Mouse (Mus musculus): ENCODE measurements around the gene Tefm. TPM values are rescaled to one million over a fixed set of nuclear protein-coding genes. Genes with fewer than 3 reads are reported as not detected.

The Tefm gene
- polyA plus RNA-seq, 1 experiment = not detected

- H3K27ac ChIP-seq (ENCODE audit: insufficient read depth, low read depth, low read length) = no peak overlapping the region
- no peaks in the 10 kb centered on the region for H3K4me1 ChIP-seq (ENCODE audit: control insufficient read depth, insufficient read depth, low read length)
Measured at GRCm38 (mm10) chr11:80163362-80164116, 21.6 kb upstream of the Tefm start.

GRCm38 (mm10) chr11:80161041-80161440 is 19.1 kb upstream of the Tefm start:
- no peaks in the 10 kb centered on the region for H3K4me1 ChIP-seq (ENCODE audit: control insufficient read depth, insufficient read depth, low read length)
- H3K27ac ChIP-seq (ENCODE audit: insufficient read depth, low read depth, low read length) = no peak overlapping the region
- WGBS = 92% methylated on average over 4 of the region's 4 CpGs
- no peak overlapping the region for H3K4me3 ChIP-seq (ENCODE audit: insufficient read depth, low read depth, low read length)
- TF ChIP-seq CTCF (IDR thresholded peaks at IDR 0.05; ENCODE audit: insufficient read depth, low read depth, low read length) (no peak), POLR2A (IDR thresholded peaks at IDR 0.05; ENCODE audit: insufficient read depth, low read depth, low read length) (no peak)

More at GRCm38 (mm10) chr11:80163362-80164116, 21.6 kb upstream of the Tefm start:
- no peak overlapping the region for H3K4me3 ChIP-seq (ENCODE audit: insufficient read depth, low read depth, low read length)
- no peak for TF ChIP-seq CTCF (IDR thresholded peaks at IDR 0.05; ENCODE audit: insufficient read depth, low read depth, low read length)
- no peak for TF ChIP-seq POLR2A (IDR thresholded peaks at IDR 0.05; ENCODE audit: insufficient read depth, low read depth, low read length)
- WGBS = 74% methylated on average over 7 of the region's 7 CpGs

DNA sequence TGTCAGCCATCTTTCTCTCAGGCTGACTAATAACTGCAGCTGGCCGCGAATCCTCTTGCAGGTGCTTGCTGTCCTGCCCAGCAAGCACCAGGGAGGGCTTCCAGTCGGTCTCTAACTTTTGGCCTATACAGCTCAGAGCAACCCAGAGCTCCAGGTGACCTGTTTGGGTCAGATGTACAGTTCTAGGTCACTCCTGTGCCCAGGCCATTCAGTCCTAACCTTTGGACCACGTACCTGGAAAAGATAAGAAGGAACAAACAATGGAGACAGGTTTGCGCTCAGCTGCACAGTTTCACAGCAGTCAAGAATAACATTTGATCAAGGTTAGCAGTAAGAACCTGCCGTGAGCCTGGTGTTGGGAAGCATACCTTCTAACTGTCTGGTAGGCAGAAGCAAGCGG is 17.0 kb upstream of the Tefm start:
- Histone ChIP-seq H3K27ac (ENCODE audit: insufficient read depth, low read depth, low read length) (no peak overlapping the region), H3K4me3 (ENCODE audit: insufficient read depth, low read depth, low read length) (no peak overlapping the region), H3K4me1 (ENCODE audit: control insufficient read depth, insufficient read depth, low read length) (peaks cover 5% of the 10 kb centered on the region; the same call in 1 of the 2 replicates)
- TF ChIP-seq POLR2A (IDR thresholded peaks at IDR 0.05; ENCODE audit: insufficient read depth, low read depth, low read length) (no peak), CTCF (IDR thresholded peaks at IDR 0.05; ENCODE audit: insufficient read depth, low read depth, low read length) (no peak)
- 86% methylated on average over 7 of the region's 7 CpGs for WGBS

DNA sequence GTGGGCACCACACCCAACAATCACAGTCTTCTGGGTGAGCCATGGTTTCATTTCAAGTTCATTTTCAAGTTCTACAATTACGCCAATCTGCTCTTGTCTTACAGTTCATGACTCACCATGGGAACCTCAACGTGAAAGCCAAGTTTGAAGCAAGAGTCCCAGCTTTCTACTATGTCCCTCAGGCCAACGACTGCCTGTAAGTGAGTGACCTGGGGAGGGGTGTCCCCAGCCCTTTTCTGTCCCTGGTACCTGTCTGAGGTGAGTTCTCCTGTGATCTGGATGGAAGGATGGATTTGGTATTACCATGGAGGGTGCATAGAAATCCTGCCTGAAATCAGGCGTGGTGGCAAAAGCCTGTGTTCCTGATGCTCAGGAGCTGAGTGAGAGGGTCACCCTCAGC is 14.9 kb upstream of the Tefm start:
- H3K4me3 ChIP-seq (ENCODE audit: insufficient read depth, low read depth, low read length) = no peak overlapping the region
- no peak overlapping the region for H3K27ac ChIP-seq (ENCODE audit: insufficient read depth, low read depth, low read length)
- H3K4me1 ChIP-seq (ENCODE audit: control insufficient read depth, insufficient read depth, low read length) = peaks cover 8% of the 10 kb centered on the region; the same call in 1 of the 2 replicates
- TF ChIP-seq POLR2A (IDR thresholded peaks at IDR 0.05; ENCODE audit: insufficient read depth, low read depth, low read length) = no peak
- TF ChIP-seq CTCF (IDR thresholded peaks at IDR 0.05; ENCODE audit: insufficient read depth, low read depth, low read length) = no peak
- WGBS = 82% methylated on average over 4 of the region's 4 CpGs

- H3K4me3 ChIP-seq (ENCODE audit: insufficient read depth, low read depth, low read length) = no peak overlapping the region
- H3K27ac ChIP-seq (ENCODE audit: insufficient read depth, low read depth, low read length) = no peak overlapping the region
- peaks cover 8% of the 10 kb centered on the region; the same call in 1 of the 2 replicates for H3K4me1 ChIP-seq (ENCODE audit: control insufficient read depth, insufficient read depth, low read length)
- 93% methylated on average over 4 of the region's 4 CpGs for WGBS
- no peak for TF ChIP-seq CTCF (IDR thresholded peaks at IDR 0.05; ENCODE audit: insufficient read depth, low read depth, low read length)
- TF ChIP-seq POLR2A (IDR thresholded peaks at IDR 0.05; ENCODE audit: insufficient read depth, low read depth, low read length) = no peak
Measured at GRCm38 (mm10) chr11:80155961-80156360, 14.0 kb upstream of the Tefm start.

GRCm38 (mm10) chr11:80155541-80155940 is 13.6 kb upstream of the Tefm start:
- Histone ChIP-seq H3K4me1 (ENCODE audit: control insufficient read depth, insufficient read depth, low read length) (peaks cover 8% of the 10 kb centered on the region; the same call in 1 of the 2 replicates), H3K27ac (ENCODE audit: insufficient read depth, low read depth, low read length) (no peak overlapping the region), H3K4me3 (ENCODE audit: insufficient read depth, low read depth, low read length) (no peak overlapping the region)
- no peak for TF ChIP-seq CTCF (IDR thresholded peaks at IDR 0.05; ENCODE audit: insufficient read depth, low read depth, low read length)
- 86% methylated on average over 8 of the region's 8 CpGs for WGBS

GRCm38 (mm10) chr11:80154501-80154900 is 12.5 kb upstream of the Tefm start:
- Histone ChIP-seq H3K4me1 (ENCODE audit: control insufficient read depth, insufficient read depth, low read length) (peaks cover 8% of the 10 kb centered on the region; the same call in 1 of the 2 replicates), H3K4me3 (ENCODE audit: insufficient read depth, low read depth, low read length) (peak overlapping the region; percentile 46), H3K27ac (ENCODE audit: insufficient read depth, low read depth, low read length) (no peak overlapping the region)
- no peak for TF ChIP-seq CTCF (IDR thresholded peaks at IDR 0.05; ENCODE audit: insufficient read depth, low read depth, low read length)
- no peak for TF ChIP-seq POLR2A (IDR thresholded peaks at IDR 0.05; ENCODE audit: insufficient read depth, low read depth, low read length)
- 30% methylated on average over 25 of the region's 25 CpGs for WGBS

DNA sequence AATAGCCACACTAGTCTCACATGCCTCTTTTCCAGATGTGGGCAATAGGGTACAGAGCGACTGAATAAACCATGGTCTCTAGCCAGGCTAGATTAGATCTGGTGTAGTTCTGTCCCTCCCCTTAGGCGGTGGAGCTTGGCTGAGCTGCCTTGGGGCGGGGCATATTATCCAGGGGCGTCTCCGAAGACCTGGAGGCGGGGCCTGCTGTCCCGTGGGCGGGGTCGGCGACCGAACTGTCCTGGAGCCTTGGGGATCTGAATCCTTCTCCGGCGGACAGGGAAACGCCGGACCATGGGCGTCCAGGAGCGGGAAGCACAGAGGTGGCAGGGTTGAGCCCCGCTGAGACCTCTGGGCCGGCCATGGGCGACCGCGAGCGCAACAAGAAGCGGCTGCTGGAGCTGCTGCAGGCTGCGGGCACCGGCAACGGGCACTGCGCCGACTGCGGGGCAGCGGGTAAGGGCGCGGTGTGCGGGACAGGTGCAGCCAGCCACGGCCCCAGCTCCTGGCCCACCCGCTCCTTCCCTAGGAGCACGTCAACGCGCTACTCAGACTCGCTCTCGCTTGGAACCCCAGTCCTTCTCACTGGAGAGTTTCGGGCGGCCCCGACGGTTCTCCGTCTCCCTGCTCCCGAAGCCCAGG is 12.0 kb upstream of the Tefm start, which contains the start of gene Adap2:
Adap2 (plus strand) TSS at position 249 of the 639 bp plus-strand sequence.
- WGBS = 2% methylated on average over 47 of the region's 47 CpGs
- no peak within 1 kb of the TSS for H3K27ac ChIP-seq (ENCODE audit: insufficient read depth, low read depth, low read length)
- TF ChIP-seq CTCF (IDR thresholded peaks at IDR 0.05; ENCODE audit: insufficient read depth, low read depth, low read length) (no peak), POLR2A (IDR thresholded peaks at IDR 0.05; ENCODE audit: insufficient read depth, low read depth, low read length) (0 out of 2 replicates have a peak, but pooled peaks have one; percentile 32)

DNA sequence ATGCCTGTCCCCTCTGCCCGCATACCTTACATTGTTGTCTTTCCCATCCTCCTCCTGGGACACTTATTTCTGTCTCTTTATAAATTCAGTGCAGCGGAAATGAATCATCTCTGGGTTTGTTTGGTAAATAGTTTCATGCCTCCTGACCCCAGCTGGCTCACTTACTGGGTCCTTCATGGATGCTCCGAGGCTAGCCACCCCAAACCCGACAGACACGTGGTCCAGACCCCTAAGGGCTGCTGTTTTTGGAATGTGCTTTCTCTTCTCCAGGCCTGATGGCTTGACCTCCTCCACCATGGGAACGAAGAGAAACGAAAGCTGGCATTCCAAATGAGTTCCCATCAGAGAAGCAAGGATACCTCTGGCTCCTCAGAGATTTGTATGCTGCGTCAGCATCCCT is 10.4 kb upstream of the Tefm start:
- peaks cover 8% of the 10 kb centered on the region; the same call in 1 of the 2 replicates for H3K4me1 ChIP-seq (ENCODE audit: control insufficient read depth, insufficient read depth, low read length)
- H3K4me3 ChIP-seq (ENCODE audit: insufficient read depth, low read depth, low read length) = no peak overlapping the region
- WGBS = 81% methylated on average over 8 of the region's 8 CpGs
- TF ChIP-seq CTCF (IDR thresholded peaks at IDR 0.05; ENCODE audit: insufficient read depth, low read depth, low read length) (no peak), POLR2A (IDR thresholded peaks at IDR 0.05; ENCODE audit: insufficient read depth, low read depth, low read length) (no peak)
- H3K27ac ChIP-seq (ENCODE audit: insufficient read depth, low read depth, low read length) = no peak overlapping the region

More for the DNA sequence above, 12.0 kb upstream of the Tefm start, which contains the start of gene Adap2:
- H3K4me1 ChIP-seq (ENCODE audit: control insufficient read depth, insufficient read depth, low read length) = peaks cover 8% of the 10 kb centered on the region; the same call in 1 of the 2 replicates
- peak within 1 kb of the TSS; percentile 46 for H3K4me3 ChIP-seq (ENCODE audit: insufficient read depth, low read depth, low read length)
